Mouse (Mus musculus) heart, postnatal 0 days (tissue): ENCODE measurements around the gene Wdr5b. TPM values are rescaled to one million over a fixed set of nuclear protein-coding genes. Genes with fewer than 3 reads are reported as not detected.
"Not testable (repeated sequence)": the region's sequence is repeated elsewhere in the genome, so short reads cannot be mapped to it uniquely, and the experiment has no call there.

Experiments
- ATAC-seq: fragments of 200-750 bp; cut with Nextera tagmentation; 2 replicates; pipeline ENCODE4 v1.8.0; 2017; ENCODE audit warnings: low read depth, moderate number of reproducible peaks, moderate library complexity; ENCODE audit not compliant: insufficient read depth
- DNase-seq: peaks from one replicate; pipeline ENCODE4 v3.0.0-alpha.2; 2016; ENCODE audit warnings: low spot score
- H3K27ac ChIP-seq: fragments of 300-500 bp; sonication (generic); 2 replicates; pipeline ENCODE4 v1.5.1; 2014; ENCODE audit warnings: low read depth, mild to moderate bottlenecking
- H3K27me3 ChIP-seq: fragments of 300-500 bp; sonication (generic); 2 replicates; pipeline ENCODE4 v1.6.1; 2014; ENCODE audit warnings: low read length, mixed read lengths; ENCODE audit not compliant: control insufficient read depth, insufficient read depth
- H3K36me3 ChIP-seq: fragments of 300-500 bp; sonication (generic); replicated peaks from 2 replicates; pipeline ENCODE4 v1.6.1; 2014; ENCODE audit warnings: low read length, mixed read lengths; ENCODE audit not compliant: control insufficient read depth, insufficient read depth
- H3K4me1 ChIP-seq: fragments of 300-500 bp; sonication (generic); 2 replicates; pipeline ENCODE4 v1.6.1; 2014; ENCODE audit warnings: antibody characterized with exemption; ENCODE audit not compliant: control insufficient read depth, insufficient read depth
- H3K4me2 ChIP-seq: fragments of 300-500 bp; sonication (generic); 2 replicates; pipeline ENCODE4 v1.6.1; 2014; ENCODE audit warnings: low read depth, mild to moderate bottlenecking, low read length, moderate library complexity
- H3K4me3 ChIP-seq: fragments of 300-500 bp; sonication (generic); 2 replicates; pipeline ENCODE4 v1.5.1; 2014; ENCODE audit warnings: low read depth, low read length
- H3K9ac ChIP-seq: fragments of 300-500 bp; sonication (generic); replicated peaks from 2 replicates; pipeline ENCODE4 v1.6.1; 2014; ENCODE audit warnings: low read depth, low read length, mixed read lengths
- H3K9me3 ChIP-seq: fragments of 300-500 bp; sonication (generic); replicated peaks from 2 replicates; pipeline ENCODE4 v1.6.1; 2016; ENCODE audit warnings: low read length; ENCODE audit not compliant: control insufficient read depth
- CTCF ChIP-seq: IDR thresholded peaks from 2 replicates; pipeline ENCODE4 v1.5.1; 2016; ENCODE audit warnings: antibody characterized with exemption, control low read depth, low read depth
- EP300 ChIP-seq: IDR thresholded peaks from 2 replicates; pipeline ENCODE4 v1.6.1; 2016; ENCODE audit warnings: antibody characterized with exemption, low read depth
- WGBS: fragments of 180-500 bp; shearing (Covaris S2); extraction: QIAGEN DNeasy Blood & Tissue Kit; methylation state at CpG from one replicate; pipeline ENCODE4 v1.1.7; 2014; 5-methylcytosine and 5-hydroxymethylcytosine counted together
- polyA plus RNA-seq: library from polyadenylated mRNA; unstranded; fragments of >200 nt; fragmentation: Nextera tagmentation; extraction: Ambion mirVana; gene quantifications from 2 replicates; pipeline ENCODE4 v1.2.1, GENCODE M21; 2015
- total RNA-seq: library from RNA; depleted of rRNA; stranded (reverse); fragments of >200 nt; gene quantifications from 2 replicates; pipeline ENCODE4 v1.2.3, GENCODE M21; 2014; ENCODE audit warnings: low replicate concordance

Wdr5b gene
- total and polyA plus RNA-seq, 2 experiments from 2014 or later = 5.4 to 6.8 TPM

DNA sequence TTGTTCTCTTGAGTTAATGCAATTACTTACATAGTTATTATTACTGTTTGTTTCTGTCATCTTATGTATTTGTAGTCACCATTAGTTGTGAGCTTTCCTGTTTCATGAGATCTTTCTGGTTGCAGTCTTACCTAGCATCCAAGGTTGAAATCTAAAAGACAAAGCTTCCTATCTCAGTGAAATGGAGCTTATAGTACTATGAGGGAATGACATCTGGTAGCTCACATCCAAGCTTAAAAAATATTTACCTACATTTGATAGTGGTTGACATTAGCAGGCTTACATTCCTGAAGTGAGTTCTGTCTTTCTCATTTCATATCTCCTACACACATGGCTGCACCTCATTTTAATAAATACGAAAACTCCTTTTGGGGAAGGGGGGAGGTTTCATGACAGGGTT lies 24.7 kb upstream of the Wdr5b start:
- ATAC-seq (no peak), DNase-seq (no peak)
- no peak overlapping the region for H3K4me2 ChIP-seq
- no peaks in the 10 kb centered on the region for H3K9me3 ChIP-seq
- TF ChIP-seq EP300 (no peak), CTCF (no peak)
- H3K4me3 ChIP-seq = no peak overlapping the region
- H3K27ac ChIP-seq = no peak overlapping the region
- H3K27me3 ChIP-seq = no peaks in the 10 kb centered on the region
- no peak overlapping the region for H3K9ac ChIP-seq
- no peaks in the 10 kb centered on the region for H3K4me1 ChIP-seq
- WGBS = 94% methylated on average over 1 of the region's 1 CpGs
- peaks cover 50% of the 10 kb centered on the region for H3K36me3 ChIP-seq

DNA sequence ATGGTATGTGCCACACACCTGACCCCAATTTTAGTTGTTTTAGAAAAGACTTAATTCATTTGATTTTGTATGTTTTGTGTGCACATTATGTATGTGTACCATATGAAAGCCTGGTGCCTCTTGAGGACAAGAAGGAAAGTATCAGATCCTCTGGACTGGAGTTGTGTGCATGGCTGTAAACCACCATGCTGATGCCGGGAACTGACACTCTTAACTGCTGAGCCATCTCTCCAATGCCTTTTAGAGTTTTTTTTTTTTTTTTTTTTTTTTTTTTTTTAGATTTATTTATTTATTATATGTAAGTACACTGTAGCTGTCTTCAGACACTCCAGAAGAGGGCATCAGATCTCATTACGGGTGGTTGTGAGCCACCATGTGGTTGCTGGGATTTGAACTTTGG lies 12.9 kb upstream of the Wdr5b start:
- H3K36me3 ChIP-seq = peaks cover 56% of the 10 kb centered on the region
- not testable (repeated sequence) for ATAC-seq

DNA sequence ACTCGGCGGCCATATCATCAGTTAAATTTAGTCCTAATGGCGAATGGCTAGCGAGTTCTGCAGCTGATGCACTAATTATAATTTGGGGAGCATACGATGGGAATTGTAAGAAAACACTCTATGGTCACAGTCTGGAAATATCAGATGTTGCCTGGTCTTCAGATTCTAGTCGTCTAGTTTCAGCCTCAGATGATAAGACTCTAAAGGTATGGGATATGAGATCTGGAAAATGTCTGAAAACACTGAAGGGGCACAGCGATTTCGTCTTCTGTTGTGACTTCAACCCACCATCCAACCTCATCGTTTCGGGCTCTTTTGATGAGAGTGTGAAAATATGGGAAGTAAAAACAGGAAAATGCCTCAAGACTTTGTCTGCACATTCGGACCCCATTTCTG lies 633 bp downstream of the Wdr5b start:
- Histone ChIP-seq H3K4me1 (peaks cover 14% of the 10 kb centered on the region), H3K27me3 (no peaks in the 10 kb centered on the region), H3K27ac (peak overlapping the region; percentile 94), H3K9me3 (no peaks in the 10 kb centered on the region), H3K4me2 (peak overlapping the region; percentile 83), H3K4me3 (peak overlapping the region; percentile 87), H3K36me3 (peaks cover 37% of the 10 kb centered on the region), H3K9ac (peak overlapping the region; percentile 87)
- ATAC-seq = no peak
- no peak for DNase-seq
- no peak for TF ChIP-seq EP300
- TF ChIP-seq CTCF = no peak
- 18% methylated on average over 11 of the region's 11 CpGs for WGBS

More for the DNA sequence above, 12.9 kb upstream of the Wdr5b start:
- 90% methylated on average over 1 of the region's 2 CpGs for WGBS
- H3K4me3 ChIP-seq, H3K27me3 ChIP-seq, DNase-seq, H3K9me3 ChIP-seq, H3K4me1 ChIP-seq, H3K9ac ChIP-seq, H3K27ac ChIP-seq, H3K4me2 ChIP-seq: not testable (repeated sequence)

DNA sequence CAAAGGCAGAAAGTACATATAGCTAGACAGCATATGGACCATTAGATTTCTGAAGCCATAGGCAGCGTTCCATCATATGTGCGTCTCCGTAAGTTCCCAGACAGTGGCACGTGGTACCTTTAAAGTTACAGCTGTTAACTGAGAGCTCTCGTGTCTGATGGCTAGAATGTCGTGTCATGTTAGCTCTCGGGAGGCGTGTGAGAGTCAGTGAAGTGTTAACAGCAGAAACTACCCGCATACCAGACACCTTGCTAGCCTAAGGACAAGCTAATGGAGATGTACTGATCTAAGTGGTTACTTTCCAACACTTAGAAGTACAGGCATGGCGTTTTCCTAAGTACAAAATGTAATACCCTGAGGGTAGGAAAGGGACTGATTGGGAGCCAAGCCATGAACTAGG lies 2.1 kb downstream of the Wdr5b start:
- Histone ChIP-seq H3K27ac (peak overlapping the region; percentile 54), H3K9me3 (no peaks in the 10 kb centered on the region), H3K4me1 (peaks cover 14% of the 10 kb centered on the region), H3K36me3 (peaks cover 46% of the 10 kb centered on the region), H3K4me3 (no peak overlapping the region), H3K4me2 (no peak overlapping the region), H3K27me3 (no peaks in the 10 kb centered on the region), H3K9ac (no peak overlapping the region)
- DNase-seq (peak; percentile 63), ATAC-seq (peak; percentile 28)
- TF ChIP-seq EP300 (no peak), CTCF (no peak)
- WGBS = 49% methylated on average over 10 of the region's 10 CpGs

DNA sequence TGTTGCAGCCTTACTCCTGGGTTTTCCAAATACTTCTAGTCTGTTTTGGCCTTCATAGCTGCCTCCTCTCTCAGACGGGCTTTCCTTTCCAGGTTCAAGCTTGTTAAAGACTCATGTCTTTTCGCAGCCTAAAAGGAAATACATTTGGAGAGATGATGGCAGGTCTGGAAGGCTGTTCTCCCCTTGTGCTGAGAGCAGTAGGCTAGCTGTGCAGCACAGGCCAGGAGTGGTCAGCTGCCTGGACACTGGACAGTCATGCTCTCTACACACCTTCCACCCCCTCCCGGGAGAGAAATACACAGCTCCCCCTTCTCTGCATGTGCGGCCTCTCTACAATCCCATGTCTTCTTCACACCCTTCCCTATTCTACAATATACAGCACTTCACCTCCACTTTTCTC lies 3.0 kb downstream of the Wdr5b start:
- Histone ChIP-seq H3K27me3 (no peaks in the 10 kb centered on the region), H3K27ac (peak overlapping the region; percentile 54; the same call in 1 of the 2 replicates), H3K36me3 (peaks cover 55% of the 10 kb centered on the region), H3K4me2 (no peak overlapping the region), H3K4me3 (no peak overlapping the region), H3K4me1 (peaks cover 14% of the 10 kb centered on the region), H3K9ac (no peak overlapping the region), H3K9me3 (no peaks in the 10 kb centered on the region)
- TF ChIP-seq CTCF (no peak), EP300 (no peak)
- WGBS = 77% methylated on average over 4 of the region's 4 CpGs
- DNase-seq (no peak), ATAC-seq (no peak)

DNA sequence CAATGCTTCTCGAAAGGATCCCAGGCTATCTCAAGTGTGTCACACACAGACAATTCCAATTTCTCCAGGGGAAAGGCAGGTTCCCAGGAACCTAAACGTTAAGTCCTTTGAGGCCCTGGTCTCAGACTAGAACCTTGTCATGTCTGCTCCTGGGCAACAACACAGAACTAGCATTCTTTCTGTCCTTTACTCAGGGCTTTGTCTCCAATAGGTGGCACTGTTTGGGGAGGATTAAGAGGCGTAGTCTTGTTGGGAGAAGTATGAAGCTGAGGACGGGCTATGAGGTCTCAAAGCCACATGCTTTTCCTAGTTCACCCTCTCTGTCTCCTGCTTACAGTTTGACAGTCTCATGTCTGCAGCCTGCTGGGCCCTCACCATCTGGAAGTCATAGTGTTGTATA lies 6.5 kb downstream of the Wdr5b start:
- Histone ChIP-seq H3K4me3 (no peak overlapping the region), H3K27ac (no peak overlapping the region), H3K4me1 (peaks cover 5% of the 10 kb centered on the region), H3K27me3 (no peaks in the 10 kb centered on the region), H3K4me2 (no peak overlapping the region), H3K9ac (no peak overlapping the region), H3K9me3 (no peaks in the 10 kb centered on the region), H3K36me3 (peaks cover 83% of the 10 kb centered on the region)
- TF ChIP-seq EP300 (no peak), CTCF (no peak)
- DNase-seq (peak; percentile 4), ATAC-seq (no peak)
- WGBS = 85% methylated on average over 4 of the region's 4 CpGs
